Mouse (Mus musculus) erythroblast, embryonic 14.5 days (primary cell): ENCODE measurements around the gene Fbxo10.

Experiments used
- GATA1 ChIP-seq: IDR thresholded peaks from 2 replicates; pipeline ENCODE4 v1.6.1; 2012; ENCODE audit warnings: low read length, inconsistent platforms, mixed read lengths
- TAL1 ChIP-seq: IDR thresholded peaks from 3 replicates; pipeline ENCODE4 v1.6.1; 2012; ENCODE audit warnings: low read length, inconsistent platforms, mixed read lengths

DNA sequence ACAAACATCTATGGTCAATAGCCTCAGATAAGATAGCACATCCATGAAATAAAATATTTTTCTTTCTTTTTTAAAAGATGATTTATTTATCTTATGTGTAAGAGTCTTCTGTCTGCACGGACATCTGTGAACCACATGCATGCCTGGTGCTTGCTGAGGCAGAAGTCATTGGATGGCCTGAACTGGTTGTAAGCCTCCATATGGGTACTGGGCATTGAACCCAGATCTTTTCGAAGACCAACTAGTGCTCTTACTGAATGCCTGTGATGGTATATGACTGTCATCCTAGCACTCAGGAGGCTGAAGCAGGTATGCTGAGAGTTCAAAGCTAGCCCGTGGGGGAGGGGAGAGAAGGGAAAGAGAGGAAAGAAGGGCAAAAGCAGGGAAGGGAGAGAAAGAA lies 86.3 kb downstream of the Fbxo10 start:
- TF ChIP-seq GATA1 = no peak
- TF ChIP-seq TAL1 = no peak
